ENCODE assay signal across 13 mouse cellular contexts in genomic region chr3:125827256-125827655, GRCm38 (mm10).
DNase-seq lines count a peak whose midpoint lies in the region; ATAC-seq and TF ChIP-seq lines count a peak whose summit lies in the region.
"Had no signal": no experiment of that assay in that cellular context is flagged by ENCODE, and none has a peak within 500 bp of the region (broad histone marks: within the 10 kb centered on the region; RNA-seq: fewer than 3 reads in every experiment).

No protein-coding gene starts in this region.

- H3K4me3 ChIP-seq in hindbrain, embryonic 14.5 days (replicated peaks; ENCODE audit: low read length) = no peak overlapping the region
- H3K4me3 ChIP-seq in hindbrain, embryonic 11.5 days (ENCODE audit: low read depth, low read length) = no peak overlapping the region
- H3K4me3 ChIP-seq in forebrain, postnatal 0 days (ENCODE audit: low read depth, low read length) = no peak overlapping the region
- H3K4me3 ChIP-seq: midbrain, embryonic 12.5 days had no signal

- TF ChIP-seq POLR2A in brain, embryonic 14.5 days (IDR thresholded peaks at IDR 0.05; ENCODE audit: borderline replicate concordance, extremely low read depth, insufficient read depth, insufficient read length, poor library complexity, severe bottlenecking) = no peak

- no peaks in the 10 kb centered on the region for H3K4me1 ChIP-seq in hindbrain, embryonic 14.5 days (replicated peaks; ENCODE audit: control insufficient read depth, insufficient read depth, low read length)
- no peaks in the 10 kb centered on the region for H3K4me1 ChIP-seq in hindbrain, embryonic 11.5 days (replicated peaks; ENCODE audit: control insufficient read depth, insufficient read depth, low read length)
- no peaks in the 10 kb centered on the region for H3K4me1 ChIP-seq in forebrain, postnatal 0 days (ENCODE audit: insufficient read depth)
- H3K4me1 ChIP-seq: midbrain, embryonic 12.5 days had no signal

- H3K4me2 ChIP-seq in hindbrain, embryonic 14.5 days (replicated peaks) = no peak overlapping the region
- H3K4me2 ChIP-seq in hindbrain, embryonic 11.5 days (replicated peaks; ENCODE audit: low read depth, low read length) = no peak overlapping the region
- no peak overlapping the region for H3K4me2 ChIP-seq in forebrain, postnatal 0 days (ENCODE audit: low read depth)
- H3K4me2 ChIP-seq: midbrain, embryonic 12.5 days had no signal

- no peak overlapping the region for H3K27ac ChIP-seq in hindbrain, embryonic 14.5 days
- no peak overlapping the region for H3K27ac ChIP-seq in hindbrain, embryonic 11.5 days (ENCODE audit: low read depth, low read length)
- no peak overlapping the region for H3K27ac ChIP-seq in forebrain, postnatal 0 days (ENCODE audit: low read depth, low read length)
- H3K27ac ChIP-seq: macrophage; midbrain, embryonic 12.5 days had no signal

- no peak overlapping the region for H3K9ac ChIP-seq in hindbrain, embryonic 14.5 days
- H3K9ac ChIP-seq in hindbrain, embryonic 11.5 days (ENCODE audit: low read depth, low read length) = no peak overlapping the region
- H3K9ac ChIP-seq in forebrain, postnatal 0 days = no peak overlapping the region
- H3K9ac ChIP-seq: liver, postnatal 0 days; midbrain, embryonic 12.5 days had no signal

- WGBS in hindbrain, embryonic 14.5 days = 70% methylated on average over 4 of the region's 4 CpGs
- WGBS in hindbrain, embryonic 11.5 days = 80% methylated on average over 4 of the region's 4 CpGs
- WGBS in forebrain, postnatal 0 days = 77% methylated on average over 4 of the region's 4 CpGs

- no peaks in the 10 kb centered on the region for H3K36me3 ChIP-seq in hindbrain, embryonic 14.5 days (replicated peaks; ENCODE audit: control insufficient read depth, insufficient read depth)
- no peaks in the 10 kb centered on the region for H3K36me3 ChIP-seq in hindbrain, embryonic 11.5 days (ENCODE audit: control insufficient read depth, insufficient read depth, low read length)
- H3K36me3 ChIP-seq in forebrain, postnatal 0 days (ENCODE audit: insufficient read depth) = no peaks in the 10 kb centered on the region
- H3K36me3 ChIP-seq: midbrain, embryonic 12.5 days had no signal

- intact Hi-C loops in gastrocnemius, postnatal 14 days (cut with DNase I; ENCODE audit: low total_unique reads) = no loop called here

- no peaks in the 10 kb centered on the region for H3K27me3 ChIP-seq in hindbrain, embryonic 14.5 days (ENCODE audit: control insufficient read depth, insufficient read depth, low read length)
- H3K27me3 ChIP-seq in hindbrain, embryonic 11.5 days (ENCODE audit: control insufficient read depth, insufficient read depth, low read length) = no peaks in the 10 kb centered on the region
- no peaks in the 10 kb centered on the region for H3K27me3 ChIP-seq in forebrain, postnatal 0 days (ENCODE audit: insufficient read depth, low read length)
- H3K27me3 ChIP-seq: midbrain, embryonic 12.5 days had no signal

- H3K9me3 ChIP-seq in hindbrain, embryonic 14.5 days (ENCODE audit: control insufficient read depth, low read length) = no peaks in the 10 kb centered on the region
- H3K9me3 ChIP-seq in hindbrain, embryonic 11.5 days (ENCODE audit: control insufficient read depth, low read length) = no peaks in the 10 kb centered on the region
- no peaks in the 10 kb centered on the region for H3K9me3 ChIP-seq in forebrain, postnatal 0 days (ENCODE audit: low read length)
- H3K9me3 ChIP-seq: midbrain, embryonic 12.5 days had no signal

- no peak for TF ChIP-seq CTCF in brain, embryonic 14.5 days (IDR thresholded peaks at IDR 0.05; ENCODE audit: borderline replicate concordance, extremely low read depth, insufficient read depth, insufficient read length)
- TF ChIP-seq CTCF in forebrain, postnatal 0 days (IDR thresholded peaks at IDR 0.05; ENCODE audit: low read depth) = no peak

- DNase-seq in cerebellum, adult 11-12 months = peak; percentile 7
- no peak for DNase-seq in hindbrain, embryonic 14.5 days (ENCODE audit: low spot score)
- no peak for DNase-seq in hindbrain, embryonic 11.5 days (ENCODE audit: low spot score)
- peak; percentile 17 for DNase-seq in brain, embryonic 14.5 days (ENCODE audit: low read depth)
- DNase-seq in gastrocnemius, postnatal 14 days = peak; percentile 64
- no peak for DNase-seq in liver
- DNase-seq in forebrain, postnatal 0 days = no peak
- DNase-seq: liver, postnatal 0 days; thymus, adult 18-20 months had no signal

- ATAC-seq in cerebellum, adult (ENCODE audit: insufficient number of reproducible peaks, low FRiP score, low TSS enrichment) = no peak
- peak; percentile 53; the same call in 1 of the 2 replicates for ATAC-seq in hindbrain, embryonic 14.5 days (ENCODE audit: low FRiP score)
- ATAC-seq in hindbrain, embryonic 11.5 days (ENCODE audit: low FRiP score) = no peak
- ATAC-seq in forebrain, postnatal 0 days = no peak
- ATAC-seq: forebrain, embryonic 14.5 days; liver, postnatal 0 days had no signal

Comparison
In these comparisons a context has a peak if more than half of its experiments do, and no peak if none do; other contexts are left out.
1. DNase-seq: peak in cerebellum, adult 11-12 months (single experiment), brain, embryonic 14.5 days (single experiment) and gastrocnemius, postnatal 14 days (single experiment); none in hindbrain, embryonic 14.5 days (single experiment), hindbrain, embryonic 11.5 days (single experiment), liver (single experiment) and forebrain, postnatal 0 days (single experiment).